Mouse (Mus musculus): ENCODE results near the gene Lhx8. TPM values are rescaled to one million over a fixed set of nuclear protein-coding genes. Genes with fewer than 3 reads are reported as not detected.

The Lhx8 gene
- polyA plus RNA-seq, 1 experiment from 2014 or later = 0.38 TPM

- Histone ChIP-seq H3K4me3 (ENCODE audit: control insufficient read depth in 1 of 2, insufficient read depth in 1 of 2, low read depth in 1 of 2, low read length in 2 of 2) (no peak overlapping the region), H3K9me3 (ENCODE audit: control insufficient read depth, low read length) (no peaks in the 10 kb centered on the region), H3K4me1 (ENCODE audit: control insufficient read depth in 2 of 2, insufficient read depth in 2 of 2, low read length in 2 of 2) (peaks cover 0 to 2% of the 10 kb centered on the region in 2 experiments; a peak in 1 of 4 replicates), H3K27me3 (ENCODE audit: control insufficient read depth, insufficient read depth, low read length) (peaks cover 9% of the 10 kb centered on the region), H3K4me2 (ENCODE audit: low read length) (no peak overlapping the region), H3K36me3 (ENCODE audit: control insufficient read depth, insufficient read depth, low read length) (no peaks in the 10 kb centered on the region), H3K27ac (replicated peaks in 1 of 2; ENCODE audit: control insufficient read depth in 1 of 2, insufficient read depth in 1 of 2, low read depth in 2 of 2, low read length in 2 of 2) (no peak overlapping the region), H3K9ac (ENCODE audit: low read length) (no peak overlapping the region)
- ATAC-seq (ENCODE audit: insufficient number of reproducible peaks, insufficient read depth, low FRiP score, low read depth) = no peak
- 65% methylated on average over 3 of the region's 3 CpGs for WGBS
Observed at GRCm38 (mm10) chr3:154274681-154275080, 55.8 kb downstream of the Lhx8 start.

GRCm38 (mm10) chr3:154269757-154270366, 60.6 kb downstream of the Lhx8 start:
- H3K36me3 ChIP-seq (ENCODE audit: control insufficient read depth, insufficient read depth, low read length) = no peaks in the 10 kb centered on the region
- H3K9me3 ChIP-seq (ENCODE audit: control insufficient read depth, low read length) = no peaks in the 10 kb centered on the region
- H3K9ac ChIP-seq (ENCODE audit: low read length) = 0 out of 2 replicates have a peak overlapping the region, but pooled peaks have one; percentile 42
- no peak; the same call in 1 of the 2 replicates for ATAC-seq (ENCODE audit: insufficient number of reproducible peaks, insufficient read depth, low FRiP score, low read depth)
- no peak overlapping the region for H3K27ac ChIP-seq (replicated peaks in 1 of 2; ENCODE audit: control insufficient read depth in 1 of 2, insufficient read depth in 1 of 2, low read depth in 2 of 2, low read length in 2 of 2)
- WGBS = 11% methylated on average over 19 of the region's 19 CpGs
- peaks cover 3% of the 10 kb centered on the region; the same call in 1 of the 2 replicates for H3K27me3 ChIP-seq (ENCODE audit: control insufficient read depth, insufficient read depth, low read length)
- H3K4me3 ChIP-seq (ENCODE audit: control insufficient read depth in 1 of 2, insufficient read depth in 1 of 2, low read depth in 1 of 2, low read length in 2 of 2) = peak overlapping the region; percentile 15 to 32; a peak in 3 of 4 replicates
- H3K4me2 ChIP-seq (ENCODE audit: low read length) = peak overlapping the region; percentile 63
- H3K4me1 ChIP-seq (ENCODE audit: control insufficient read depth in 2 of 2, insufficient read depth in 2 of 2, low read length in 2 of 2) = peaks cover 0 to 2% of the 10 kb centered on the region in 2 experiments; a peak in 1 of 4 replicates

- no peaks in the 10 kb centered on the region for H3K9me3 ChIP-seq (ENCODE audit: control insufficient read depth, low read length)
- H3K9ac ChIP-seq (ENCODE audit: low read length) = no peak overlapping the region
- ATAC-seq (ENCODE audit: insufficient number of reproducible peaks, insufficient read depth, low FRiP score, low read depth) = no peak
- H3K4me1 ChIP-seq (ENCODE audit: control insufficient read depth in 2 of 2, insufficient read depth in 2 of 2, low read length in 2 of 2) = peaks cover 0 to 2% of the 10 kb centered on the region in 2 experiments; a peak in 1 of 4 replicates
- WGBS = 69% methylated on average over 9 of the region's 9 CpGs
- H3K27me3 ChIP-seq (ENCODE audit: control insufficient read depth, insufficient read depth, low read length) = peaks cover 3% of the 10 kb centered on the region; the same call in 1 of the 2 replicates
- H3K4me3 ChIP-seq (ENCODE audit: control insufficient read depth in 1 of 2, insufficient read depth in 1 of 2, low read depth in 1 of 2, low read length in 2 of 2) = no peak overlapping the region
- no peaks in the 10 kb centered on the region for H3K36me3 ChIP-seq (ENCODE audit: control insufficient read depth, insufficient read depth, low read length)
- no peak overlapping the region for H3K4me2 ChIP-seq (ENCODE audit: low read length)
- no peak overlapping the region for H3K27ac ChIP-seq (replicated peaks in 1 of 2; ENCODE audit: control insufficient read depth in 1 of 2, insufficient read depth in 1 of 2, low read depth in 2 of 2, low read length in 2 of 2)
Observed at GRCm38 (mm10) chr3:154268313-154268712, 62.1 kb downstream of the Lhx8 start.

GRCm38 (mm10) chr3:154257312-154257711, 73.1 kb downstream of the Lhx8 start:
- no peak for ATAC-seq (ENCODE audit: insufficient number of reproducible peaks, insufficient read depth, low FRiP score, low read depth)
- Histone ChIP-seq H3K9ac (ENCODE audit: low read length) (no peak overlapping the region), H3K9me3 (ENCODE audit: control insufficient read depth, low read length) (no peaks in the 10 kb centered on the region), H3K36me3 (ENCODE audit: control insufficient read depth, insufficient read depth, low read length) (no peaks in the 10 kb centered on the region), H3K27ac (replicated peaks in 1 of 2; ENCODE audit: control insufficient read depth in 1 of 2, insufficient read depth in 1 of 2, low read depth in 2 of 2, low read length in 2 of 2) (no peak overlapping the region), H3K4me2 (ENCODE audit: low read length) (no peak overlapping the region), H3K4me3 (ENCODE audit: control insufficient read depth in 1 of 2, insufficient read depth in 1 of 2, low read depth in 1 of 2, low read length in 2 of 2) (no peak overlapping the region), H3K27me3 (ENCODE audit: control insufficient read depth, insufficient read depth, low read length) (no peaks in the 10 kb centered on the region), H3K4me1 (ENCODE audit: control insufficient read depth in 2 of 2, insufficient read depth in 2 of 2, low read length in 2 of 2) (0 out of 4 replicates have a peak, but pooled peaks cover 0 to under 1% of the 10 kb centered on the region in 2 experiments)

Measured in heart, embryonic 14.5 days (tissue).